Mouse (Mus musculus) forebrain, embryonic 16.5 days (tissue): ENCODE measurements at regions not wholly inside any gene's neighbourhood (a gene's known extent, or its start where the extent isn't known, plus 50 kb on each side); places are given as distances from the start of the nearest gene placed in this dataset.

Experiments
- ATAC-seq: fragments of 200-750 bp; cut with Nextera tagmentation; 2 replicates; pipeline ENCODE4 v1.8.0; 2017; ENCODE audit warnings: mild to moderate bottlenecking, moderate library complexity
- H3K27ac ChIP-seq: fragments of 300-500 bp; sonication (generic); 2 replicates; pipeline ENCODE4 v1.5.1; 2014; ENCODE audit warnings: low read length, control low read depth
- H3K27me3 ChIP-seq: fragments of 300-500 bp; sonication (generic); replicated peaks from 2 replicates; pipeline ENCODE4 v1.6.1; 2014; ENCODE audit warnings: low read length; ENCODE audit not compliant: control insufficient read depth, insufficient read depth
- H3K36me3 ChIP-seq: fragments of 300-500 bp; sonication (generic); 2 replicates; pipeline ENCODE4 v1.6.1; 2014; ENCODE audit not compliant: control insufficient read depth, insufficient read depth
- H3K4me1 ChIP-seq: fragments of 300-500 bp; sonication (generic); replicated peaks from 2 replicates; pipeline ENCODE4 v1.6.1; 2014; ENCODE audit warnings: low read length; ENCODE audit not compliant: control insufficient read depth, insufficient read depth
- H3K4me2 ChIP-seq: fragments of 300-500 bp; sonication (generic); 2 replicates; pipeline ENCODE4 v1.6.1; 2014; ENCODE audit warnings: mild to moderate bottlenecking, low read length, control low read depth
- H3K4me3 ChIP-seq: fragments of 300-500 bp; sonication (generic); replicated peaks from 2 replicates; pipeline ENCODE4 v1.5.1; 2014; ENCODE audit warnings: mild to moderate bottlenecking, low read length, control low read depth
- H3K9ac ChIP-seq: fragments of 300-500 bp; sonication (generic); replicated peaks from 2 replicates; pipeline ENCODE4 v1.6.1; 2014; ENCODE audit warnings: low read depth, low read length, control low read depth
- H3K9me3 ChIP-seq: fragments of 300-500 bp; sonication (generic); 2 replicates; pipeline ENCODE4 v1.6.1; 2016; ENCODE audit warnings: low read length; ENCODE audit not compliant: control insufficient read depth
- WGBS: fragments of 180-500 bp; shearing (Covaris S2); extraction: QIAGEN DNeasy Blood & Tissue Kit; methylation state at CpG from one replicate; pipeline ENCODE4 v1.1.7; 2014; 5-methylcytosine and 5-hydroxymethylcytosine counted together

DNA sequence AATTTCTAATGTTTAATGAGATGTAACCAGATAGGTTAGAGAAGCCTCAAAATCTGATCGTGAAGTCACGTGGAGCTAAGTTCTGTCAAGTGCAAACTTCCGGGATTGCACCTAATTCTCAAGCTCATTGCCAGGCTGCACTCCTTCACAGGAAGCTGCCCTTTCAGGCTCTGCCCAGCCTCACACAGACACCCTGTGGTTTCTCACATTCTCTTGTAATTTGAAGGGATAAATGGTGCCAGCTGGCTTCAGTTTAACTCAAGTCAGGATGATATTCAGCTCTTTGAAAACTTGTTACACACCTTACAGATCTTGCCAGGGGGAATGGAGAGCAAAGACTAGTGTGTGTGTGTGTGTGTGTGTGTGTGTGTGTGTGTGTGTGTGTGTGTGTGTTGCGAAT is 529.3 kb upstream of the Tle4 start:
- H3K27me3 ChIP-seq, result no peaks in the 10 kb centered on the region
- ATAC-seq, result no peak
- H3K9ac ChIP-seq, result no peak overlapping the region
- H3K4me2 ChIP-seq, result no peak overlapping the region
- no peak overlapping the region for H3K27ac ChIP-seq
- 40% methylated on average over 4 of the region's 4 CpGs for WGBS
- H3K9me3 ChIP-seq, result no peaks in the 10 kb centered on the region
- no peaks in the 10 kb centered on the region for H3K36me3 ChIP-seq
- no peak overlapping the region for H3K4me3 ChIP-seq
- H3K4me1 ChIP-seq, result peaks cover 2% of the 10 kb centered on the region; the same call in 1 of the 2 replicates

DNA sequence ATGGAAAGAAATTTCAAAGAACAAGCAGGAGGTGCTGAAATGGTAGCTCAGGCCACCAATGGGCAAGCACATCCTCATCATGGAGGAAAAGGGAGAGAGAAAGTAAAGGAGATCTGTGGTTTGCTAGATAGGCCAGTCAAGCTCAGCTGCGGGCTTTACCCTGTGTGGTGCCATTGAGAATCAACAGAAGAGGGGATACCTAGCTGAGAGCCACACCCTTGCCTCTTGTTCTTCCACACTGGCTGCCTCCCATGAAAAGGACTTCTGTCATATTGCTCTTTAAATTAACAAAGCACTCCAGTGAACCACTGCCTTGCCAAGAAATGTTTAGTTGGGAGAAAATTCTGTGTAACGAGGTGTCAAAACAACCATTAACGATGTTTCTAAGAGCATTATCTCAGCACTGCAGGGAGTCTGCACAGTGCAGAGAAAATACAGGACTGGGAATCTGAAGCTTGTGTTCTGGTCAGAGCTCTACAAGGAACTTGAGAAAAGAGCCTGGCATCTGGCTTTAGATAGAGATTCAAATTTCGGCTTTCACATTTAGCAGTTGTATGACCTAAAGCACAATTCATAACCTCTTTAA is 510.7 kb upstream of the Tle4 start:
- Histone ChIP-seq H3K9me3 (no peaks in the 10 kb centered on the region), H3K36me3 (no peaks in the 10 kb centered on the region), H3K27me3 (no peaks in the 10 kb centered on the region), H3K4me1 (peaks cover 6% of the 10 kb centered on the region; the same call in 1 of the 2 replicates), H3K9ac (no peak overlapping the region), H3K4me3 (no peak overlapping the region), H3K4me2 (no peak overlapping the region), H3K27ac (no peak overlapping the region)
- peak; percentile 68 for ATAC-seq
- WGBS, result 5% methylated on average over 4 of the region's 4 CpGs

DNA sequence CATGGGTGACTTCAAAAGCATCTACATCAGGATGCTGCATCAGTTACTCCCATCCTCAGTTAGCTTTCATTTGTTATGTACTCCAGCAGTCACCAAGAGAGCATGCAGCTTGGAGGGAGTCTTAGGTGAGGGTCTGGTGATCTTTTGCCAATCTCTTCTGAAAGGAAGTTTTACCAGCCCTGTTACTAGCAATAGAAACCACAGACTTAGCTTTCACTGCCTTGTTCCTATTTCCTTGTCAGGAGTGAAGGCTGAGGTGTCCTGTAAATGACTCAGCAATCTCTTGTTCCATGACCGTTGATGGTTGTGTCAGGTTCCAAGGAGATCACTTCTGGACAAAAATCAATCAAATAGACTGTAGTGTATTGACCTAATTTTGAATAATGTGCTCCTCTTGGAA is 497.2 kb upstream of the Tle4 start:
- no peak overlapping the region for H3K9ac ChIP-seq
- H3K36me3 ChIP-seq, result no peaks in the 10 kb centered on the region
- no peak overlapping the region for H3K4me2 ChIP-seq
- H3K9me3 ChIP-seq, result no peaks in the 10 kb centered on the region
- WGBS, result 88% methylated on average over 1 of the region's 1 CpGs
- H3K27me3 ChIP-seq, result no peaks in the 10 kb centered on the region
- H3K4me1 ChIP-seq, result no peaks in the 10 kb centered on the region
- ATAC-seq, result no peak
- H3K4me3 ChIP-seq, result no peak overlapping the region
- no peak overlapping the region for H3K27ac ChIP-seq

DNA sequence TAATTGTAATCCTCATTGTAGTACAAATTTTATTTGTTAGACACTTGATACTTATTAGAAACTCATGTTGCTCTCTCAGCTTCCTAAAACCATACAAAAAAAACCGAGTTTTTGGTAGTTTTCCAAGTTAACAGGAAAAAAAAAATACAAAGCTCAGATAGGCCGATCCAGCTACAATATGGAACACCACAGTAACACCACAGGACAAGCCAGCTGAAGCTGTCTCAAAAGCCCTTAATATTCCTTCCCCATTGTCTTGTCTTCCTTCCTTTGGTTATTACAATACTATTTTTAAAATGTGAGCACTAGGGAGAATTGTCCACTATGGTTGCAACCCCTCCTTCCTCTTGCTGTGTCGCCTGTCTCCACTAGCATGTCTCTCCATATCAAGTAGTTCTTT is 495.7 kb upstream of the Tle4 start:
- Histone ChIP-seq H3K9me3 (no peaks in the 10 kb centered on the region), H3K27me3 (no peaks in the 10 kb centered on the region), H3K36me3 (no peaks in the 10 kb centered on the region), H3K4me2 (no peak overlapping the region), H3K4me1 (no peaks in the 10 kb centered on the region), H3K9ac (no peak overlapping the region), H3K4me3 (no peak overlapping the region), H3K27ac (no peak overlapping the region)
- WGBS, result 72% methylated on average over 3 of the region's 3 CpGs
- ATAC-seq, result no peak

- ATAC-seq, result peak; percentile 65
- Histone ChIP-seq H3K4me3 (no peak overlapping the region), H3K9ac (no peak overlapping the region), H3K9me3 (no peaks in the 10 kb centered on the region), H3K27me3 (no peaks in the 10 kb centered on the region), H3K36me3 (no peaks in the 10 kb centered on the region), H3K27ac (no peak overlapping the region), H3K4me2 (no peak overlapping the region), H3K4me1 (no peaks in the 10 kb centered on the region)
- WGBS, result 46% methylated on average over 4 of the region's 4 CpGs
These were observed 482.8 kb upstream of the Tle4 start for GRCm38 (mm10) chr19:15080638-15081037.

GRCm38 (mm10) chr19:15057801-15058200 is 459.9 kb upstream of the Tle4 start:
- no peak for ATAC-seq

DNA sequence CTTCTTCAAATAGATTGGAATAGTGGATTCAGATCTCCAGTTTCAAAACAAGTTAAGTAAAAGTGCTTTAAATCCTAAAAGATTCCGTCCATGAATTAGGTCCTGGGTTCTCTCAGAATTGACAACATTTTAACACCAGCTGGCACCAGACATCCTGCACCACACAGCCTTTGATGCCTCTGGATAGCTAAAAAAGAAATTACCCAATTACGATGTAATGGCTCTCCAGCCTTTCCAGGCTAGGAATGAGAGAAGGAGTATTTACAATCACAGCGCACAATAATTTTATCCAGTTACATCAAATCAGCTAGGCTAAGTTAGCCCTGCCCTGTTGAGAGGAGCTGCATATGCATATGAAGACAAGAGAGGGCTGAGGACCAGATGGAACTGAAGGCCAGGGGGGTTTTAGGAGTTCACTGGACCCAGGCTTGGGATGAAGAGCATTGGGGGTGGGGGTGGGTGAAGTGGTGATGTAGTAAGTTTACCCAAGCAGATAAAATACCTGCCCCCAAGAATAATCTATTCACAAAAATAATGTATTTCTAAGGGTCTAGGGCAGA is 455.8 kb upstream of the Tle4 start:
- Histone ChIP-seq H3K36me3 (no peaks in the 10 kb centered on the region), H3K27ac (no peak overlapping the region), H3K9me3 (no peaks in the 10 kb centered on the region), H3K4me1 (peaks cover 14% of the 10 kb centered on the region), H3K27me3 (no peaks in the 10 kb centered on the region; the same call in 1 of the 2 replicates), H3K4me2 (no peak overlapping the region; the same call in 1 of the 2 replicates), H3K4me3 (no peak overlapping the region), H3K9ac (no peak overlapping the region)
- WGBS, result 14% methylated on average over 3 of the region's 3 CpGs
- ATAC-seq, result peak; percentile 56

More at GRCm38 (mm10) chr19:15057801-15058200, 459.9 kb upstream of the Tle4 start:
- H3K27ac ChIP-seq, result no peak overlapping the region
- 87% methylated on average over 3 of the region's 3 CpGs for whole genome bisulfite sequencing
- H3K9me3 ChIP-seq, result no peaks in the 10 kb centered on the region
- H3K27me3 ChIP-seq, result no peaks in the 10 kb centered on the region
- peaks cover 10% of the 10 kb centered on the region for H3K4me1 ChIP-seq
- H3K9ac ChIP-seq, result no peak overlapping the region
- no peaks in the 10 kb centered on the region for H3K36me3 ChIP-seq
- H3K4me3 ChIP-seq, result no peak overlapping the region
- no peak overlapping the region for H3K4me2 ChIP-seq

DNA sequence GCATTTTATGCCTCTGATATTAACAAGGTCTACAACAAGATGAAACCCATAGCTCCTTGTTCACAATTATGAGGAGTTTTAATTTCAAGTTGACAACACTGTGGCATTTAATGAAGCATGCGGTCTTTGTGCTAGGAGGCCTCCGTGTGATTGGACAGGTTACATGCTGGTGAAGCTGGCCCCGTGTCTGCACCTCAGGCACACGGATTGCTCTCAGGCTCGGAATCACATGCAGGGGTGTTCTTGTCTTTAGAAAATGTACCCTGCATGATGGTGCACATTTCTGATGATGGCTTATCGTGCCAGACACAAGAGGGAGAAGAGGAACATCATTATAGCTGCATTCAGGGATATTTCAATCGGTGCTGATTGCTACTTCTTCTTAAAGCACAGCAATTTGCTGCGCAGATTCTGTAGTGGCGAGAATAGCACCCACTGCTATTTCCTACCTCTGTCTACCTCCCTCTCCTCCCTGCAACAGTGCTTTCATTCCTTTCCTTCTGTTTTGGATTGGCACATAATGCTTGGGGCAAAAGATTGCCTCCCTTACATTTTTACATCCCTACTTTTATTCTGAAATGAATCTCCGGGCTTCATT is 454.9 kb upstream of the Tle4 start:
- Histone ChIP-seq H3K9me3 (no peaks in the 10 kb centered on the region), H3K9ac (peak overlapping the region; percentile 36), H3K36me3 (no peaks in the 10 kb centered on the region), H3K27me3 (no peaks in the 10 kb centered on the region; the same call in 1 of the 2 replicates), H3K4me2 (peak overlapping the region; percentile 34), H3K27ac (no peak overlapping the region; the same call in 1 of the 2 replicates), H3K4me3 (no peak overlapping the region), H3K4me1 (peaks cover 14% of the 10 kb centered on the region)
- ATAC-seq, result peak; percentile 74
- 26% methylated on average over 10 of the region's 10 CpGs for whole genome bisulfite sequencing

DNA sequence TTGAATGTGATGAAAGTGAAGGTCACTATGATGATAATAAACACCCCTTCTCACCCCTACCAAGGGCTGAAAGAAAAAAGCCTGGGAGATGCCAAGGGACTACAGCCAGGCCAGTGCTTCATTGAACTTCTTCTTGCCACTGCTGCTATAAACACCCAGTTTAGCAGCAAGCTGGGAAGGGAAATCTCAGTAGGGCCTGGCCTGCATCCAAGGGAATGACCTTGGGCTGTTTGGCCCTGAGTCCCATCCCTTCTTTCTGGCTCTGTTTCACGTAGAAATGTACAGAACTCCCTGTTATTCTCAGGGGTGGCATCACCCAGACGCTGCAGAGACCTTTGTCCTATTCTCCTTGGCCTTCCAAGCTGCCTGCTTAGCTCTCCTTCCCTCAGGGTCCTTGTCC is 450.0 kb upstream of the Tle4 start:
- no peak for ATAC-seq
- no peak overlapping the region for H3K4me3 ChIP-seq
- H3K4me1 ChIP-seq, result peaks cover 5% of the 10 kb centered on the region
- peaks cover 5% of the 10 kb centered on the region for H3K27me3 ChIP-seq
- 72% methylated on average over 2 of the region's 2 CpGs for WGBS
- no peak overlapping the region for H3K27ac ChIP-seq
- H3K4me2 ChIP-seq, result no peak overlapping the region
- H3K36me3 ChIP-seq, result no peaks in the 10 kb centered on the region
- no peak overlapping the region for H3K9ac ChIP-seq
- H3K9me3 ChIP-seq, result no peaks in the 10 kb centered on the region
